Mouse (Mus musculus) liver, adult 2 months (tissue): ENCODE results near the gene Olfr1360. TPM values are rescaled to one million over a fixed set of nuclear protein-coding genes. Genes with fewer than 3 reads are reported as not detected.

Source experiments
- DNase-seq: peaks from one replicate; pipeline ENCODE4 v3.0.0-alpha.2; 2011; ENCODE audit warnings: low read depth, low spot score; ENCODE audit errors: extremely low read depth
- H3K27ac ChIP-seq: fragments of 200-500 bp; replicated peaks from 2 replicates; pipeline ENCODE4 v1.5.1; 2012; ENCODE audit warnings: low read depth, mild to moderate bottlenecking, control low read depth, inconsistent platforms, low read length; ENCODE audit not compliant: insufficient read depth
- H3K27me3 ChIP-seq: fragments of 200-500 bp; 2 replicates; pipeline ENCODE4 v1.6.1; 2012; ENCODE audit warnings: mild to moderate bottlenecking, moderate library complexity, low read length, inconsistent platforms; ENCODE audit not compliant: control insufficient read depth, insufficient read depth
- H3K36me3 ChIP-seq: fragments of 200-500 bp; 2 replicates; pipeline ENCODE4 v1.6.1; 2012; ENCODE audit warnings: low read length, inconsistent platforms; ENCODE audit not compliant: control insufficient read depth, insufficient read depth
- H3K4me1 ChIP-seq: fragments of 200-500 bp; 2 replicates; pipeline ENCODE4 v1.6.1; 2011; ENCODE audit warnings: low read length; ENCODE audit not compliant: control insufficient read depth, insufficient read depth
- H3K4me3 ChIP-seq: fragments of 200-500 bp; 2 replicates; pipeline ENCODE4 v1.5.1; 2011; ENCODE audit warnings: low read depth, mild to moderate bottlenecking, control low read depth, low read length, moderate library complexity; ENCODE audit not compliant: insufficient read depth
- H3K79me2 ChIP-seq: fragments of 200-500 bp; 2 replicates; pipeline ENCODE4 v1.6.1; 2012; ENCODE audit warnings: inconsistent platforms, mild to moderate bottlenecking, low read length, moderate library complexity; ENCODE audit not compliant: control insufficient read depth, insufficient read depth
- H3K9ac ChIP-seq: fragments of 200-500 bp; 2 replicates; pipeline ENCODE4 v1.6.1; 2012; ENCODE audit warnings: low read depth, mild to moderate bottlenecking, control low read depth, inconsistent platforms, low read length
- CTCF ChIP-seq: fragments of 200-500 bp; IDR thresholded peaks from 2 replicates; pipeline ENCODE4 v1.5.1; 2011; ENCODE audit warnings: low read depth, low read length, control low read depth
- POLR2A ChIP-seq: fragments of 200-500 bp; IDR thresholded peaks from 2 replicates; pipeline ENCODE4 v1.6.1; 2011; ENCODE audit warnings: low read length, control low read depth; ENCODE audit not compliant: insufficient read depth; ENCODE audit errors: extremely low read depth
- WGBS: fragments of 180-500 bp; shearing (Covaris S2); methylation state at CpG from one replicate; pipeline ENCODE4 v1.1.7; 2018; 5-methylcytosine and 5-hydroxymethylcytosine counted together
- polyA plus RNA-seq: library from polyadenylated mRNA; depleted of rRNA; stranded (reverse); fragments of >200 nt; gene quantifications from 2 replicates; pipeline ENCODE4 v1.2.3, GENCODE M21; 2012
- total RNA-seq: library from RNA; depleted of rRNA; stranded (reverse); fragments of >200 nt; gene quantifications from 2 replicates; pipeline ENCODE4 v1.2.3, GENCODE M21; 2014

Olfr1360 gene
- total and polyA plus RNA-seq, 2 experiments, result not detected

DNA sequence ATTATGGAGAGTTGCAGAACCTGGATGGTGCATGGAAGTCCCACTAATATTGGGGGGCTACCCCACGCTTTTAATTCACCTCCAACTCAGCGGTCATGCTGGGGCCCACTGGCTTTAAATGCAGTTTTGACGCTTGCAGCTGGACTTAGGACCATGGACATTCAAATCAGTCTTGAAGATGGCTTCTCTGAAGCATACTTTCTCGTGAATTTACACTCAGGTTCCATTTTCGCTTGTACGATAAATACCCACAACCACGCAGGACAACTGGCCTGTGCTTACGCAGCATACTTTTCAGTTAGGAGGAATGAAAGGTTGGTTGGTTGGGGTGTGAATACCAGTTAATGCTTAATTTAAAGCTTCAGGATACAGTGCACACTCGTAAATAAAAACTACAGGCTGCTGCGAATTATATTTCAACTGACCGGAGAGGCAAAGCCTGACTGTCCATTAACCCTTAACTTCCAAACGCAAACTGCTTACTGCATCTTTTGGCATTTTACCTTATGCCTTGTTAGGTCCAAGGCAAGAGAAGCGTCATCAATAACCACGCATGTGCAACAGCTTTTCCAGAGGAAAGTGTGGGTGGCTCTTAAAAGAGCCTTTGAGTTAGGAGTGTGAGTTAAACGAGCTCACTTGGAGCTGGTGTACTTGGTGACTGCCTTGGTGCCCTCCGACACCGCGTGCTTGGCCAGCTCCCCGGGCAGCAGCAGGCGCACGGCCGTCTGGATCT, 38.1 kb upstream of the Olfr1360 start:
- Histone ChIP-seq H3K27ac (no peak overlapping the region), H3K79me2 (no peaks in the 10 kb centered on the region), H3K27me3 (no peaks in the 10 kb centered on the region), H3K4me3 (peak overlapping the region; percentile 27), H3K36me3 (no peaks in the 10 kb centered on the region), H3K9ac (0 out of 2 replicates have a peak overlapping the region, but pooled peaks have one; percentile 12), H3K4me1 (peaks cover 11% of the 10 kb centered on the region)
- TF ChIP-seq CTCF (no peak), POLR2A (no peak)
- no peak for DNase-seq
- WGBS, result under 1% methylated on average over 22 of the region's 22 CpGs

DNA sequence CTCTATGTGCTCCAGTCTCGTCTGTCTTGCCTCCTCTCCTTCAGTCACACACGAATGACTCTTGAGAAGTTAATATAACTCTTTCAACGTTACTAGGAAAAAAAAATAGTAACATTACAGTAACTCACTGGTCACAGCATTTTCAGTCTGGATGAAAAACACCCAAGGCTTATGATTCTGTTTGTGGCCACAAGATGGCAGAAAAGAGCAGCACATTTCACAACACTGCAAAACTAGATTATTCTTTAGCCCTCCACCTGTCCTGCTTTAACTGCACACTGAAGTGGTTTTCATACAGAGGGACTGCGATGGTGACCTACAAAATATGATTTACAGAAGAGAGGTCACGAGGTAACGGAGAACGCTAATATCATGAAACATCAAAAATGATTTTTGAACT, 37.5 kb upstream of the Olfr1360 start:
- 2% methylated on average over 7 of the region's 7 CpGs for WGBS
- H3K4me3 ChIP-seq, result no peak overlapping the region
- H3K27ac ChIP-seq, result no peak overlapping the region

DNA sequence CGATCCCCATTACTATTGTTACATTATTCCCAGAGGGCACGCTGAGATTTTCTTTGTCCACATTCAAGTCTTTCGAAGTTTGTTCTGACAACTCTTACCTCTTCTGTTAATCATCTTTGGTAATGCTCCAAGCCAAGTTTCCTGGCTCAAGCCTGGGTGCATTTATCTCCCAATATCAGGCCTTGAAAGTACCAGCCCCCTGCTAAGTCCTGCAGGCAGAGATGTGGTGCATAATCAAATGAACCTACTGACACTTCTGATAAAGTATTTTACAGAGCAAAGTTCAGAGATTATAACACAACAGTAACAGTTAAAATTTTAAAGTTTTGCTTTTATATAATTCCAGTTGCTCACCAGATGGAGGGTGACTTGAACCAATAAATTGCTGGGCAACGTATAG, 34.5 kb upstream of the Olfr1360 start:
- H3K27me3 ChIP-seq, result no peaks in the 10 kb centered on the region
- H3K27ac ChIP-seq, result no peak overlapping the region
- H3K79me2 ChIP-seq, result no peaks in the 10 kb centered on the region
- H3K4me1 ChIP-seq, result peaks cover 5% of the 10 kb centered on the region; the same call in 1 of the 2 replicates
- WGBS, result 41% methylated on average over 4 of the region's 4 CpGs
- H3K4me3 ChIP-seq, result no peak overlapping the region
- no peak overlapping the region for H3K9ac ChIP-seq
- H3K36me3 ChIP-seq, result no peaks in the 10 kb centered on the region
- TF ChIP-seq CTCF, result no peak
- TF ChIP-seq POLR2A, result no peak
- no peak for DNase-seq

More for the DNA sequence above, 37.5 kb upstream of the Olfr1360 start:
- no peak overlapping the region for H3K9ac ChIP-seq
- H3K4me1 ChIP-seq, result peaks cover 11% of the 10 kb centered on the region
- no peaks in the 10 kb centered on the region for H3K79me2 ChIP-seq
- peak; percentile 56 for DNase-seq
- no peaks in the 10 kb centered on the region for H3K36me3 ChIP-seq
- no peaks in the 10 kb centered on the region for H3K27me3 ChIP-seq
- TF ChIP-seq CTCF, result peak; percentile 62
- no peak for TF ChIP-seq POLR2A

- H3K27ac ChIP-seq, result peak overlapping the region; percentile 22
- H3K9ac ChIP-seq, result peak overlapping the region; percentile 73
- TF ChIP-seq POLR2A (no peak), CTCF (0 out of 2 replicates have a peak, but pooled peaks have one; percentile 6)
- WGBS, result 4% methylated on average over 22 of the region's 22 CpGs
- H3K4me1 ChIP-seq, result peaks cover 5% of the 10 kb centered on the region; the same call in 1 of the 2 replicates
- H3K4me3 ChIP-seq, result peak overlapping the region; percentile 56
- H3K79me2 ChIP-seq, result no peaks in the 10 kb centered on the region
- H3K36me3 ChIP-seq, result no peaks in the 10 kb centered on the region
- peak; percentile 70 for DNase-seq
- H3K27me3 ChIP-seq, result no peaks in the 10 kb centered on the region
Measured at GRCm38 (mm10) chr13:21710821-21711525, 33.8 kb upstream of the Olfr1360 start.

DNA sequence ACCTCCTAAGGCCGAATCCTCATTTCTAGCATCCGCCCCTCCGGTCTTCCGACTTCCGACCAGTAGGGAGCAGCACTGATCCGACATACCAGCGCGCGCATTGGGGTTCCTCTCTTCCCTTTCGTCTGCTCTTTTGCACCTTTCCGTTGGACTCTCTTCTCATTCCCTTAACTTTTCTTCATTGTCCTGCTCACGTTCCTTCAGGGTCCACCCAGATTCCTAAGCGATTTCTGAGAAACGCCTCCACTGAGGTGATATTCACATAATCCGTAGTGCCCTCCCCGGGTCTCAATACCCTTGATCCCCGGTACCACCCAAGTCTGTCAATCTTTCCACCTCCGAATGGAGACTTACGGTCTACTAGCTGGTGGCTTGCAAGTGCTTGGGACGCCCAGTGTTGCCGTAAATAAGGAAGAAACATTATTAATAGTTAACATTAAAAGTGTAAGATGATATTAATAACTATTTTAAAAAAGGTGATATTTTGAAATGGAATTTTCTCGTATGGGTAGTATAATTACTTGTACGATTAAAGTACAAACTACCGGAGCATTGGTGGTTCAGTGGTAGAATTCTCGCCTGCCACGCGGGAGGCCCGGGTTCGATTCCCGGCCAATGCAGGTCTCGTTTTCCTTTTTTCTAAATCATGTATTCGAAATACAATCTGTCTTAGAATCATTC, 33.0 kb upstream of the Olfr1360 start:
- peak overlapping the region; percentile 66 for H3K4me3 ChIP-seq
- H3K4me1 ChIP-seq, result peaks cover under 1% of the 10 kb centered on the region; the same call in 1 of the 2 replicates
- no peaks in the 10 kb centered on the region for H3K36me3 ChIP-seq
- no peaks in the 10 kb centered on the region for H3K79me2 ChIP-seq
- peak overlapping the region; percentile 58 for H3K27ac ChIP-seq
- peak; percentile 87 for TF ChIP-seq CTCF
- no peak for TF ChIP-seq POLR2A
- WGBS, result under 1% methylated on average over 32 of the region's 32 CpGs
- peak; percentile 72 for DNase-seq
- H3K9ac ChIP-seq, result peak overlapping the region; percentile 66
- H3K27me3 ChIP-seq, result no peaks in the 10 kb centered on the region; the same call in 1 of the 2 replicates
